Mouse (Mus musculus): ENCODE measurements at regions not wholly inside any gene's neighbourhood (a gene's known extent, or its start where the extent isn't known, plus 50 kb on each side); places are given as distances from the start of the nearest gene placed in this dataset.

GRCm38 (mm10) chr3:107826241-107826760, 50.7 kb upstream of the Eps8l3 start:
- DNase-seq, result no peak

GRCm38 (mm10) chr3:107825468-107825867, 51.6 kb upstream of the Eps8l3 start:
- peak; percentile 46 to 69 for DNase-seq

- DNase-seq, result no peak
Measured at GRCm38 (mm10) chr3:107824378-107824777, 52.7 kb upstream of the Eps8l3 start.

- no peak for DNase-seq
Measured at GRCm38 (mm10) chr3:107823655-107824266, 53.3 kb upstream of the Eps8l3 start.

- no peak for DNase-seq
Measured at GRCm38 (mm10) chr3:107823177-107823576, 53.9 kb upstream of the Eps8l3 start.

DNA sequence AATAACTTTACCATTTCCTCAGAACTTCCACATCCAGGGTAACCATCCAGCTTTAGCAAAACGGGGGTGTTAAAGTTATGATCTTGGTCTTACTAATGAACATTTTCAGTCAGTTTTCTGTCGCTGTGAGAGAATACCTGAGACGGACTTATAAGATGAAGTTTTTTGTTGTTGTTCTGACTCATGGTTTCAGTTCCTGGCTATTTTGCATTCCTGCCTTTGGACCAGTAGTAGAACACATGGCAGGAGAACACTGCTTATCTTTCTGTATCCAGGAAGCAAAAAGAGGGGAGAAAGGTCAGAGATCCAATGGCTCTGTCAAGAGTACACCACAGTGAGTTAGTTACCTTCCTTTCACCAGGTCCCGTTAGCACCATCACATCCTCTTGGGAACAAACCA, 54.5 kb upstream of the Eps8l3 start:
- DNase-seq, result no peak

DNA sequence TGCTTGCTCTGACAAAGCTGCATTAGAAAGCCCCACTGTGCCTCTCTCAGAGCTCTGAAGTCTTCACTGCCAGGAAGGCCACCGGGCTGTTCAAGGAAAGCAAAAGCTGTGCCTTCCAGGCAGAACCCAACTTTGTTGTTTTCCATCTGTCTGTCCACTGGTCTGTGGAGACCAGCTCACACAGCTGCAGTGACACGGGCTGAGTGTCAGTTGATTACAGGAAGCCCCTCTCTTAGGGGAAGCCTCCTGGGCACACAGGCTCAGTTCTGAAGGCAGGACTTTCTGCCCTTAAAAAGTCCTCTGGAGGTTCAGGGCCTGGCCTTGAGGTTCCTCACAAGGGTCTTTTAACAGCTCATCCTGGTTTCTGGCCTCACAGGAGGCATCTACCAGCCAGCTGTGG, 55.1 kb upstream of the Eps8l3 start:
- DNase-seq, result no peak

GRCm38 (mm10) chr3:107819622-107820021, 57.4 kb upstream of the Eps8l3 start:
- DNase-seq, result no peak

- no peak for DNase-seq
Measured at GRCm38 (mm10) chr3:107818616-107819495, 58.2 kb upstream of the Eps8l3 start.

DNA sequence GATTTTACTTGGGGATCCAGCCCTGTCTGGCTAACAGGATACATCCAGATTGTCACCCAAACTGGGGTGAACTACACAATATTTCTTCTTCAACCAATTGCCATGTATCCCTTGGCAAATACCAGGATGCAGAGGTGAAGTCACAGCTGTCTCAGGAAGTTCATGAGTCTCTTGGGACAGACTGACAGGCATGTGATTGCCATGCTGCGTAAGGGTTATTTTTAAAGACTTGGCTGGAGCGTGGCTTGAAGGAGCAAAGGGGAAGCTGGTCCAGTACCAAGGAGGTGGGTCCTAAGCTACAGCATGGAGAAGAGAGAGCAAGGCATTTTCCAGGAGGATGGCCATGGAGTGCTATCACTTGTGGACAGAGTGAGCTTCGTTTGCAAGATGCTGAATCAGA, 55.8 kb upstream of the Csf1 start:
- no peak for DNase-seq

- DNase-seq, result no peak
Measured at GRCm38 (mm10) chr3:107814280-107814679, 54.0 kb upstream of the Csf1 start.

DNA sequence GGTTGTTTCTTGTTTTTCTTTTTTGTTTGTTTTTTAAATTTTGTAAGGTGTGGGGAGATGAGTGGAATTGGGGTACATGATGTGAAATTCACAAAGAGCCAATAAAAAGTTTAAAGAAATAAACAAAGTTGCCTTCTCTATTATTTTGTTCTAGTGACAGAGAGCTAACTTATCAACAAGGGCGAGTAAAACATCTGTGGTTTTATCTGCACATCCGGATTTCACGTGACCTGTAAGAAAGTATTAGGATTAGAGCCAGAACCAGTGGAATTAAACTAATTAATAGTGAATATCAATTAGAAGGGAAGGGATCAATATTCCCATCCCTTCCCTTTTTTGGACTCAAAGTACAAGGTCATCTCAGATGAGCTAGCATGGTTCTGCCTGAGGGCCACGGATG, 52.6 kb upstream of the Csf1 start:
- no peak for DNase-seq

DNA sequence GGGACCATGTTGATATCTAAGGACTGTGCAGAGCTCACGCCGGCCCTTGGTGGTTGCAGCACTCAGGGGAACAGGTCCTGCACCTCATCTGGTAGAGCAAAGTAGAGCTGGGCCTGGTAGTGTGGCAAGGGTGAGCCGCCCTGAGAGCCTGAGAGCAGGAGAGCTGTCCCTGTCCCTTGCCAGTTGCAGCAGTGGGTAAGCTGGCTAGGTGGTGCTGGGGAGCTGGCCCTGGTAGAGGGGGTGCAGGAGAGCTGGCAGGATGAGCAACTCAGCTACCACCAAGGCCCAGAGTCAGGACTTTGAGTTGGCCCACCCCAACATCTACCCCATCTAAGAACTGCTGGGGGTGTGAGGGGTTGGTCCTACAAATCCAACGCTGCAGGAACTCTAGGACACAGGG, 52.1 kb upstream of the Csf1 start:
- DNase-seq, result no peak

- DNase-seq, result no peak
Measured at GRCm38 (mm10) chr3:107810452-107811050, 50.3 kb upstream of the Csf1 start.
